8 mouse cellular contexts compared by ENCODE assay signal in genomic region chr19:7558675-7559074, GRCm38 (mm10). TPM values are rescaled to one million over a fixed set of nuclear protein-coding genes. Genes with fewer than 3 reads are reported as not detected.
A peak's percentile ranks its signal among the peaks of the same experiment; 100 is the strongest.
DNase-seq lines count a peak whose midpoint lies in the region; ATAC-seq lines count a peak whose summit lies in the region.

No protein-coding gene starts in this region.

- no peaks in the 10 kb centered on the region for H3K27me3 ChIP-seq in lung, embryonic 16.5 days (ENCODE audit: control insufficient read depth, insufficient read depth, low read depth, low read length)
- H3K27me3 ChIP-seq in heart, embryonic 16.5 days (ENCODE audit: control insufficient read depth, insufficient read depth, low read length): no peaks in the 10 kb centered on the region

- peak overlapping the region; percentile 67 for H3K4me2 ChIP-seq in lung, embryonic 16.5 days (ENCODE audit: low read depth, low read length)
- H3K4me2 ChIP-seq in heart, embryonic 16.5 days (ENCODE audit: low read depth, low read length): peak overlapping the region; percentile 67

- no peaks in the 10 kb centered on the region for H3K9me3 ChIP-seq in lung, embryonic 16.5 days (ENCODE audit: control insufficient read depth, low read length)
- H3K9me3 ChIP-seq in heart, embryonic 16.5 days (replicated peaks; ENCODE audit: control insufficient read depth, low read length): no peaks in the 10 kb centered on the region

- H3K36me3 ChIP-seq in lung, embryonic 16.5 days (ENCODE audit: control insufficient read depth, insufficient read depth, low read length): no peaks in the 10 kb centered on the region
- H3K36me3 ChIP-seq in heart, embryonic 16.5 days (ENCODE audit: control insufficient read depth, insufficient read depth): no peaks in the 10 kb centered on the region

- H3K4me1 ChIP-seq in lung, embryonic 16.5 days (replicated peaks; ENCODE audit: control insufficient read depth, insufficient read depth, low read length): peaks cover 2% of the 10 kb centered on the region; the same call in 1 of the 2 replicates
- peaks cover 3% of the 10 kb centered on the region; the same call in 1 of the 2 replicates for H3K4me1 ChIP-seq in heart, embryonic 16.5 days (ENCODE audit: control insufficient read depth, insufficient read depth, low read length)

- intact Hi-C loops in heart, postnatal 10 days (cut with DNase I): loop anchor here (2.0 kb wide), 1 partner anchor 36 kb away; no protein-coding TSS in a partner anchor

- no peak for ATAC-seq in lung, embryonic 16.5 days (ENCODE audit: low read depth)
- ATAC-seq in heart, embryonic 16.5 days (replicated peaks; ENCODE audit: extremely low read depth, insufficient read depth, low FRiP score): no peak

- H3K9ac ChIP-seq in lung, embryonic 16.5 days (ENCODE audit: low read length): peak overlapping the region; percentile 21; the same call in 1 of the 2 replicates
- H3K9ac ChIP-seq in heart, embryonic 16.5 days (ENCODE audit: low read length): peak overlapping the region; percentile 73

- peak overlapping the region; percentile 56 for H3K4me3 ChIP-seq in lung, embryonic 16.5 days (ENCODE audit: low read length)
- peak overlapping the region; percentile 67 for H3K4me3 ChIP-seq in heart, embryonic 16.5 days (ENCODE audit: low read length)

- WGBS in lung, embryonic 16.5 days: 64% methylated on average over 4 of the region's 4 CpGs
- 66% methylated on average over 4 of the region's 4 CpGs for WGBS in heart, embryonic 16.5 days

- peak; percentile 85 for DNase-seq in heart, adult 11 months
- no peak for DNase-seq in heart, postnatal 10 days
- DNase-seq in lung, postnatal 14 days: no peak
- DNase-seq in naive thymus-derived CD4-positive, alpha-beta T cell, adult 2 months (ENCODE audit: low read depth): peak; percentile 41
- no peak for DNase-seq in kidney, postnatal 36 days
- no peak for DNase-seq in layer of hippocampus, postnatal 14 days (ENCODE audit: low spot score in 2 of 2)

- H3K27ac ChIP-seq in lung, embryonic 16.5 days (ENCODE audit: low read length): no peak overlapping the region
- H3K27ac ChIP-seq in heart, embryonic 16.5 days (ENCODE audit: low read length): no peak overlapping the region

RNA-seq across cellular contexts. Expression of gene Pla2g16, which starts 1.4 kb away (rescaled TPM):
- total RNA-seq in heart, postnatal 10 days (2021): 10 to 100 TPM; 74.7 to 78.4 TPM
- 17.1 and 18.0 TPM in 2 replicates for polyA plus RNA-seq in lung, embryonic 16.5 days (2015; fragmentation: Nextera tagmentation; extraction: Ambion mirVana)
- polyA plus RNA-seq in heart, embryonic 16.5 days (2015; fragmentation: Nextera tagmentation; extraction: Ambion mirVana): 51.4 and 53.0 TPM in 2 replicates
- 10 to 100 TPM; 13.0 to 14.9 TPM for total RNA-seq in layer of hippocampus, postnatal 14 days (2021)

RNA-seq across cellular contexts. Expression of gene Lgals12, which starts 48.3 kb away (rescaled TPM):
- total RNA-seq in heart, postnatal 10 days (2021): 1 to 10 TPM in 1 of 2 experiments, under 1 TPM in 1; 0.79 to 1.9 TPM
- polyA plus RNA-seq in lung, embryonic 16.5 days (2015; fragmentation: Nextera tagmentation; extraction: Ambion mirVana): 2.1 and 2.2 TPM in 2 replicates
- 0.20 and 0.21 TPM in 2 replicates for polyA plus RNA-seq in heart, embryonic 16.5 days (2015; fragmentation: Nextera tagmentation; extraction: Ambion mirVana)
- total RNA-seq in layer of hippocampus, postnatal 14 days (2021): under 1 TPM; 0.21 to 0.31 TPM

RNA-seq across cellular contexts. Expression of gene Hrasls5, which starts 53.7 kb away (rescaled TPM):
- total RNA-seq in heart, postnatal 10 days (2021): not detected
- 0.20 TPM in 2 replicates for polyA plus RNA-seq in lung, embryonic 16.5 days (2015; fragmentation: Nextera tagmentation; extraction: Ambion mirVana)
- not detected in 2 replicates for polyA plus RNA-seq in heart, embryonic 16.5 days (2015; fragmentation: Nextera tagmentation; extraction: Ambion mirVana)
- total RNA-seq in layer of hippocampus, postnatal 14 days (2021): not detected

Comparison
In these comparisons a context has a peak if more than half of its experiments do, and no peak if none do; other contexts are left out.
1. DNase-seq: peak in heart, adult 11 months (single experiment) and naive thymus-derived CD4-positive, alpha-beta T cell, adult 2 months (single experiment); none in heart, postnatal 10 days (0 of 2), lung, postnatal 14 days (single experiment), kidney, postnatal 36 days (0 of 2) and layer of hippocampus, postnatal 14 days (0 of 2).
2. RNA of gene Pla2g16, which starts 1.4 kb away (total RNA-seq): 74.7 to 78.4 TPM in heart, postnatal 10 days; 13.0 to 14.9 TPM in layer of hippocampus, postnatal 14 days; every median in the first group is over 4 times any median in the second.